Mouse (Mus musculus) kidney, embryonic 15.5 days (tissue): Measurements from ENCODE around the gene Grb10. TPM values are rescaled to one million over a fixed set of nuclear protein-coding genes. Genes with fewer than 3 reads are reported as not detected.
A peak's percentile ranks its signal among the peaks of the same experiment; 100 is the strongest.

Source experiments
- ATAC-seq: fragments of 200-750 bp; cut with Nextera tagmentation; replicated peaks from 2 replicates; pipeline ENCODE4 v1.8.0; 2017; ENCODE audit warnings: moderate TSS enrichment; ENCODE audit not compliant: low FRiP score
- H3K27ac ChIP-seq: fragments of 300-500 bp; sonication (generic); 2 replicates; pipeline ENCODE4 v1.5.1; 2015; ENCODE audit warnings: mild to moderate bottlenecking, inconsistent platforms
- H3K27me3 ChIP-seq: fragments of 300-500 bp; sonication (generic); 2 replicates; pipeline ENCODE4 v1.6.1; 2015; ENCODE audit warnings: inconsistent platforms
- H3K36me3 ChIP-seq: fragments of 300-500 bp; sonication (generic); 2 replicates; pipeline ENCODE4 v1.6.1; 2015; ENCODE audit warnings: inconsistent platforms
- H3K4me1 ChIP-seq: fragments of 300-500 bp; sonication (generic); 2 replicates; pipeline ENCODE4 v1.6.1; 2015; ENCODE audit warnings: inconsistent platforms
- H3K4me2 ChIP-seq: fragments of 300-500 bp; sonication (generic); 2 replicates; pipeline ENCODE4 v1.6.1; 2015; ENCODE audit warnings: moderate library complexity, mild to moderate bottlenecking, inconsistent platforms
- H3K4me3 ChIP-seq: fragments of 300-500 bp; sonication (generic); replicated peaks from 2 replicates; pipeline ENCODE4 v1.5.1; 2015; ENCODE audit warnings: mild to moderate bottlenecking, inconsistent platforms
- H3K9ac ChIP-seq: fragments of 300-500 bp; sonication (generic); 2 replicates; pipeline ENCODE4 v1.6.1; 2015; ENCODE audit warnings: mild to moderate bottlenecking, inconsistent platforms
- H3K9me3 ChIP-seq: fragments of 300-500 bp; sonication (generic); replicated peaks from 2 replicates; pipeline ENCODE4 v1.6.1; 2016; ENCODE audit warnings: inconsistent platforms
- WGBS: fragments of 180-500 bp; shearing (Covaris S2); methylation state at CpG from one replicate; pipeline ENCODE4 v1.1.7; 2015; ENCODE audit warnings: mixed read lengths; 5-methylcytosine and 5-hydroxymethylcytosine counted together
- polyA plus RNA-seq: library from polyadenylated mRNA; unstranded; fragments of >200 nt; fragmentation: Nextera tagmentation; extraction: Ambion mirVana; gene quantifications from 2 replicates; pipeline ENCODE4 v1.2.1, GENCODE M21; 2015

Grb10 gene
- polyA plus RNA-seq, 1 experiment from 2014 or later: 413 TPM

DNA sequence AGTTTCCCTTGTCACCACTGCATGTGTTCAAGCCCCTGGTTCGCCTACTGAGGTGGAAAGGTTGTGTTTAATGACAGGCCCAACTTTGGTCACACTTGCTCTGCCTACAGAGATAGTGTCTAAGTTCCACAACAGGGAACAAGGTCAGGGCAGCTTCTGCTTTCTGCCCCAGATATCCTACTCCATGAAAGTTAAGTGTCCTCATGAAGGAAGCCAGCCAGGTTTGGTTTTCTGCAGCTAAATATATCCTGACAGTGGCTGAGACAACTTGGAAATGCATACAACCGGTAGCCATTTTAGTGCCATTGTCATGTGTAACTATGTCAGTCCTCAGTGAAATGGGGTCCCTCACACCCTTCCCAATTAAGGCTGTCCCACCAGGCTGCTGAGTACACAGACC, 73.8 kb downstream of the Grb10 start:
- Histone ChIP-seq H3K4me2 (no peak overlapping the region), H3K27me3 (no peaks in the 10 kb centered on the region), H3K4me1 (peaks cover 37% of the 10 kb centered on the region), H3K27ac (no peak overlapping the region), H3K36me3 (peaks cover 66% of the 10 kb centered on the region), H3K9ac (no peak overlapping the region), H3K9me3 (no peaks in the 10 kb centered on the region), H3K4me3 (no peak overlapping the region)
- ATAC-seq: no peak
- 92% methylated on average over 2 of the region's 2 CpGs for WGBS

DNA sequence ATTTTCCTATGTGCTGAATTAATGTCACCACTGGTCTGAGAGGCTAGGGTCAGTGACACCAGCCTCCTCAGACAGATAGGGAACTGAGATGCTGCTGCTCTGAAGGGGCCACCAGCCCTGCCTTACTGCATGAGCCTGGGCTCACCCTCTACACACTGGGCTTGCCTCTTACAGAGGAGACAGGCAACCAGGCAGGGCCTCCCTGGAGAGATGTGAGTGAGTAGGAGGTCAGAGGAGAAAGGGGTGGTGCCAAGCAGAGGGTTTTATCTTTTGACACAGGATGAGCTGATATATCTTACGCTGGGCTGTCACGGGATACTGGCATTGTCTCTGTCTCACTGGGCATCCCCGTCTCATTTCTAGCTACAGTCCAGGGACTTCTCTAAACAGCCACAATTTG, 74.9 kb downstream of the Grb10 start:
- H3K9ac ChIP-seq: no peak overlapping the region
- no peaks in the 10 kb centered on the region for H3K27me3 ChIP-seq
- peak; percentile 47; the same call in 1 of the 2 replicates for ATAC-seq
- H3K4me2 ChIP-seq: no peak overlapping the region
- peaks cover 28% of the 10 kb centered on the region for H3K4me1 ChIP-seq
- H3K4me3 ChIP-seq: no peak overlapping the region
- H3K36me3 ChIP-seq: peaks cover 61% of the 10 kb centered on the region
- 60% methylated on average over 3 of the region's 3 CpGs for whole genome bisulfite sequencing
- H3K27ac ChIP-seq: peak overlapping the region; percentile 15; the same call in 1 of the 2 replicates
- no peaks in the 10 kb centered on the region for H3K9me3 ChIP-seq

DNA sequence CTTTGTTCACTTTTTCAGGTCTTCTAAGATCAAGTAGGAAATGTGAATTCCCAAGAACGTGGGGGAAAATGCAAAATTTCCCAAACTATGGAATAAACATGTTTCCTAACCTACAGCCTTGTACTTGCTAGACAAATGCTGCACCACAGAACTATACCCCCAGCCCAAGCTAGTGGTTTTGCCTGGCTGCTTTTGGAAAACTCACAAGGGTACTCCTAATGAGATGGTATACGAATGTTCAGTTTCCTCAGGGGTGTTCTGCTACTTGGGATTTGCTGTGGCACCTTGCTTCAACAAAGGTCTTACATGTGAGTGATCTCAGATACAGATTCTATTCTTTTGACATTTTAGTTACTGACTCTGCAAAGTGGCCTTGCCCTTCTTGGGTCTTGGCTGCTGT, 75.4 kb downstream of the Grb10 start:
- Histone ChIP-seq H3K4me1 (peaks cover 26% of the 10 kb centered on the region), H3K9me3 (no peaks in the 10 kb centered on the region), H3K9ac (no peak overlapping the region), H3K27me3 (no peaks in the 10 kb centered on the region), H3K4me2 (no peak overlapping the region), H3K4me3 (no peak overlapping the region), H3K36me3 (peaks cover 61% of the 10 kb centered on the region), H3K27ac (peak overlapping the region; percentile 15; the same call in 1 of the 2 replicates)
- ATAC-seq: no peak
- 83% methylated on average over 2 of the region's 2 CpGs for WGBS

DNA sequence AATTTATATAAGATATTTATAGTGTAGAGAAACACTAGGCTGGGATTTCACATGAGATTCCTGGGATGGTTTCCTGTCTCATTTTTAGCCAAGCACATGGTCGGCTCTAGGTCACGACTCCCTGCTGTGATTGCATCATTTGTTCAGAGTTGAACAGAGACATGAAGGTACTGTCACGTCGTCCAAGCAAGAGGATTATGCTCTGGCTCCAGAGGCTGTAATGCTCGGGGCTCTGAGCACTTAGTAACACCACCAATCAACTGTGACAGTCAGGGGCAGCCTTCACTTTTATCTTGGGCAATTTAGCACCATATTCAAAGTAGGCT, 75.9 kb downstream of the Grb10 start:
- WGBS: 16% methylated on average over 5 of the region's 5 CpGs
- Histone ChIP-seq H3K4me2 (no peak overlapping the region), H3K27ac (0 out of 2 replicates have a peak overlapping the region, but pooled peaks have one; percentile 57), H3K9ac (no peak overlapping the region), H3K4me3 (no peak overlapping the region), H3K36me3 (peaks cover 56% of the 10 kb centered on the region), H3K27me3 (no peaks in the 10 kb centered on the region), H3K4me1 (peaks cover 26% of the 10 kb centered on the region), H3K9me3 (no peaks in the 10 kb centered on the region)
- ATAC-seq: no peak; the same call in 1 of the 2 replicates

DNA sequence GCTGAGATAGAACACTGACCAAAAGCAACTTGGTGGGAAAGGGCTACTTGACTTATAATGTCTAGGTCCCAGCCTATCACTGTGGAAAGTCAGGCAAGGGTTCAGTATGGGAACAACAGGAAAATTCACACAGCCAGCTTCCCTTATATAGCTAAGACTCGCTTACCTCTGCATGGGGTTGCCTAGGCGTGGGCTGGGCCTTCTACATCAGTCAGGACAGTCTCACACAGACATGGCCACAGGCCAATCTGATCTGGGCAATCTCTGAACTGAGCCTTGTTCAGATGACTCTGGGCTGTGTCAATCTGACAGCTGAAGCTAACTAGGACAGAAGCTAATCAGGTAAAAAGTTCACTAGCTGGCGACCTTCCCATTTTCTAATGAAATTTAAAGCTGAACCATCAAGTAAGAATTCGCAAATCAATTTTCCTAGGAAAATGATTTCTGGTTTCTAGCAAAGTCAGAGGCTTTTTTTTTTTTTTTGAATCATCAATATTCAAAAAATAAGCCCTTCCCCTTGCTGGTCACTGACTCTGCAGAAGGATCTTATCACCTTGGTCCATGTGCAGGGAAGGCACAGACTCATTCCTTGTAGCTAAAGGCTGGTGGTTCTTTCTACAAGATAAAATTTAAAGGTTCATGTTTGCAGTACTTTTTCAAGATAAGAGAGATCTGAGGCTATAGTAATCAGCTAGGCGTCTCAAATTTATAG, 76.4 kb downstream of the Grb10 start:
- H3K4me2 ChIP-seq: no peak overlapping the region
- H3K27me3 ChIP-seq: no peaks in the 10 kb centered on the region
- 77% methylated on average over 5 of the region's 5 CpGs for WGBS
- H3K4me3 ChIP-seq: no peak overlapping the region
- no peak overlapping the region for H3K9ac ChIP-seq
- ATAC-seq: no peak
- peaks cover 53% of the 10 kb centered on the region for H3K36me3 ChIP-seq
- no peaks in the 10 kb centered on the region for H3K9me3 ChIP-seq
- peak overlapping the region; percentile 57 for H3K27ac ChIP-seq
- peaks cover 26% of the 10 kb centered on the region for H3K4me1 ChIP-seq

DNA sequence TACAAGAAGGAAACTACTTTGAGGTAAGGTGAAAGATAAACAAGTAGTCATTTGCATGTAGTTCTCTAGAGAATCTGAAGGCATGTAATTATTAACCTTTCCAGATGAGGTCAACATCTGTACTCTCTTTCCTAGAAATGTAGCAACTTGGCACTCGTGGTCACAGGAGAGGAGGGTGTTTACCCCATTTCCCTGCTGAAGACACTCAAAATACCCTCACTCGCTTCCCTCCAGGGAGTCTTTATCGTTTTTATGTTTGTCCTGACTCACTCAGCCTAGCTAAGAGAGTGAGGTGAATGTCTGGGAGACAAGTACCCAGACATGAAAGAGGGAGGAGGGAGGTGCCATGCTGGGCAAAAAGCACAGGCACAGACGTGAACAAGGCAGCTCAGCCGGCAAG, 77.6 kb downstream of the Grb10 start:
- peak overlapping the region; percentile 57 for H3K27ac ChIP-seq
- H3K4me1 ChIP-seq: peaks cover 26% of the 10 kb centered on the region
- no peak overlapping the region for H3K4me3 ChIP-seq
- H3K27me3 ChIP-seq: no peaks in the 10 kb centered on the region
- peaks cover 47% of the 10 kb centered on the region for H3K36me3 ChIP-seq
- H3K4me2 ChIP-seq: no peak overlapping the region
- WGBS: 28% methylated on average over 5 of the region's 5 CpGs
- no peaks in the 10 kb centered on the region for H3K9me3 ChIP-seq
- no peak overlapping the region for H3K9ac ChIP-seq
- ATAC-seq: no peak

DNA sequence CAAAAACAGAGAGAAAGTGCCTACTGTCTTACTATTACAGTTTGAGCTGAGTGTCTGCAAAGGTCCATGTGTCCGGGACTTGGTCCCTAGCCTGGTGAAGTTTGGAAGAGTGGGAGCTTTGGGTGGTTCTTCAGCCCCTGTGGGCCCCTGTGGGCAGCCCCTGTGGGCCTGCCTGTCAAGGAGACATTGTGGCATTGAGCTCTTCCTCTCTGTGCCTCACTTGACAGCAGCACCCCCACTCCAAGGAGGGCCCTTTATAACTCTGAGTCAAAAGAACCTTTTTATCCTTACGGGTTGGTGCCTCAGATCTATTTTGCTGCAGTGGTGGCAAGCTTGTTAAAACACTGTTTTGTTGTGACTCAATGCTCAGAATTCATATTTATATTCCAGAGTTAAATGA, 78.3 kb downstream of the Grb10 start:
- peaks cover 26% of the 10 kb centered on the region for H3K4me1 ChIP-seq
- H3K4me3 ChIP-seq: no peak overlapping the region
- WGBS: 86% methylated on average over 2 of the region's 2 CpGs
- H3K36me3 ChIP-seq: peaks cover 44% of the 10 kb centered on the region
- H3K27ac ChIP-seq: 0 out of 2 replicates have a peak overlapping the region, but pooled peaks have one; percentile 9
- ATAC-seq: no peak
- no peak overlapping the region for H3K9ac ChIP-seq
- no peaks in the 10 kb centered on the region for H3K27me3 ChIP-seq
- no peak overlapping the region for H3K4me2 ChIP-seq
- H3K9me3 ChIP-seq: no peaks in the 10 kb centered on the region

DNA sequence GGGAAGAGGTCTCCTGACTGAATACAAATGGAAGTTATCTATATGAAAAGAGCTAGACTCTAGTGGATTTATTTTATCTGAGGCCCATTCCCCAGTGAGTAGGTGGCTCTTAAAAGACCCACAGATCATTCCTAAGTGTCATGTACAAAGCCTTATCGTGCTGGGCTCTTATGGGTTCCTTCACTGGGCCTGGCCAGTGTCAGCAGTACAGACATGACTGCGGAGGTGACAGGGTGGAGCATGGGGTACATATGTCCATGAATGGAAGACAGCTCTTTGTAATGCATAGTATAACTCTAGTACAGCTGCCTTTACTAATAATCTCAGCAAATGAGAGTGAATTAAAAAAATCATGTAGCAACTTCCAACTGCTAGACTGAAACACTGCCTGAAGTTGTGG, 80.0 kb downstream of the Grb10 start:
- Histone ChIP-seq H3K27me3 (no peaks in the 10 kb centered on the region), H3K9me3 (no peaks in the 10 kb centered on the region), H3K27ac (no peak overlapping the region), H3K4me3 (no peak overlapping the region), H3K4me1 (peaks cover 27% of the 10 kb centered on the region), H3K4me2 (no peak overlapping the region), H3K9ac (no peak overlapping the region), H3K36me3 (peaks cover 43% of the 10 kb centered on the region)
- 76% methylated on average over 2 of the region's 2 CpGs for WGBS
- ATAC-seq: no peak

DNA sequence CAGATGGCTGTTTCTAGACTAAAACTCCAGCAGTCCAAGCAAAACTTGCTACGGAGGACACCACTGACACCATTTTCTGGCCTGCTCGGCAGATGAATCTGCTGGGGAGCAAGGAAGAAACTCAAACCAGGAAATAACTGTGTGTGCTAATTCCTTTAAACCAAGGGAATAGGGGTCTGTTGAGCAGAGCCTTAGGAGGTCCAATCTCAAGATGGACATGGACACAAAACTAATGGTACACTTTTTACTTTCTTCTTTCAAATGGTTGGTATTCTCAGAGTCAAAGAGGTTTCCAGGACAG, 80.5 kb downstream of the Grb10 start:
- H3K27ac ChIP-seq: no peak overlapping the region
- 90% methylated on average over 2 of the region's 2 CpGs for WGBS
- no peak for ATAC-seq
- peaks cover 43% of the 10 kb centered on the region for H3K36me3 ChIP-seq
- no peaks in the 10 kb centered on the region for H3K27me3 ChIP-seq
- peaks cover 25% of the 10 kb centered on the region for H3K4me1 ChIP-seq
- no peaks in the 10 kb centered on the region for H3K9me3 ChIP-seq
- H3K4me2 ChIP-seq: no peak overlapping the region
- H3K4me3 ChIP-seq: no peak overlapping the region
- no peak overlapping the region for H3K9ac ChIP-seq

DNA sequence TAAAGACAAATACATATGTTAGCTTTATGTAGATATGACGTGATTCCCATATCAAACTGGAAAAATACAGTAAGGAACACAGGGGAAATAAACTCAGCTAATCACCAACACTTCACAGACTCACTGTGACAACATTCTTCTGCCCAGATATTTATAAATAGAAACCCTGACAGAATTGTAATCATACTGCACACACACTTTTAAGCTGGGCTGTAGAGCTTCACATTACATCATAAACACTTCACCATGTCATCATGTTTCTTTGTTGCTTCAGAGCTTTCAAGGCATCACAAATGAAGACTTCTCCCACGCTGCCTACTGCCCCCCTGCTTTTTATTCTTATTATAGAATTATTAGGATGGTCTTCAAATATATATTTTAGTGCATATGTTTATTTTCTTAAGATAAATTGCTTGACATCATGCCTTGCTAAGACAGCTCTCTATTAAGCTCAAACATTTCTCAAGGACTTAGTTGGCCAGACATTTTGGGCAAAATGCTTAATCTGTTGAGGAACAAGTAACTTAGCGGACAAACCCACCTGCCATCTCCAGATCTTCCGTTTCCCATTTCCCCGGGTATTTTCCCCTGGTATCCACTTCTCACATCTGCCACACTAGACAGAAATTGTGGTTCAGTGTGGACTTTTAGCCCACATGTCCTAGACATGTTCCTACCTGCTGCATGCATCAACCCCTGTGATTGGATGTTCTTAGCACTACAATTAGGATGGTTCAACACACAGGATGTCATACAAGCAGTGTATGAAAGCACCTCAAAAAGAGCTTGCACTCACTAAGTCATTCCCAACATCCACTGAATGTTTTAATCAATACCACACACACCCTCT, 81.0 kb downstream of the Grb10 start:
- Histone ChIP-seq H3K9ac (no peak overlapping the region), H3K4me2 (no peak overlapping the region), H3K27ac (no peak overlapping the region), H3K4me3 (no peak overlapping the region), H3K4me1 (peaks cover 24% of the 10 kb centered on the region), H3K27me3 (no peaks in the 10 kb centered on the region), H3K9me3 (no peaks in the 10 kb centered on the region), H3K36me3 (peaks cover 43% of the 10 kb centered on the region)
- ATAC-seq: no peak
- 77% methylated on average over 5 of the region's 5 CpGs for WGBS

DNA sequence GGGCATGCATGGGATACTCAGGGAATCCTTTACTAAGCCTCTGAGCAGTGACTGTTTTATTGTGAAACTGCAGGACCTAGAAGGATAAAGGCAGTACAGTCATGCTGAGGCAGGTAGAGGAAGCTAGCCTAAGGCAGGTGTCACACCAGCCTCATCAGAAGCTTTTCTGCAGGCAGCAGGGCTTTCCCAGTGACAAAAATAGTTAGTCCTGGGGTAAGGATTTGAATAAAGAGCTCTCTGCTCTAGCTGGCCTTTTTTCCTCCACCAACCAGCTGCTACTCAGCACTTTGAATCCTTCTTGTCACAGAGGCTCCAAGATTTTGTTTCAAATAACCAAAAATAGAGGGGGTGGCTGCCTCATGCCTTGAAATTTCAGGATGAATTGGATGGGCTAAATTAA, 82.7 kb downstream of the Grb10 start:
- H3K27me3 ChIP-seq: no peaks in the 10 kb centered on the region
- peaks cover 12% of the 10 kb centered on the region for H3K4me1 ChIP-seq
- H3K9ac ChIP-seq: no peak overlapping the region
- ATAC-seq: no peak
- no peak overlapping the region for H3K4me3 ChIP-seq
- no peak overlapping the region for H3K27ac ChIP-seq
- H3K4me2 ChIP-seq: no peak overlapping the region
- no peaks in the 10 kb centered on the region for H3K9me3 ChIP-seq
- H3K36me3 ChIP-seq: peaks cover 44% of the 10 kb centered on the region

DNA sequence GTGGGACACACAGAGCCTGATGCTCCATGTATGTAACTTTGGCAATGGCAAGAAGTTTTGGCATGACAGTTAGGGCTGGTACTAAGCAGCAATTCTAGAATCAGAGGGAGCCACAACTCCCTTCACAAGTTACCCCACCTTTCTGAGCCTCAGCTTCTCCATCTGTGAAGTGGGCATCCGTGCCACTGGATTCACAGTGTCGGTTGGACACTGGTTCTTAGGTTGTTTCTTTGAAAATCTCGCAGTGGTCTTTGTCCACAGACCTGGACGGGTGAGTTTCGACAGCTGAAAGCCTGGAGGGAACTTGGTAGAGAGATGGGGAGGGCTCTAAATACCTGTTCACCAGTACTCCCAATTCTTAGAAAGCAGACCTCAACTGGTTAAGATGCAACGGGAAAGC, 83.9 kb downstream of the Grb10 start:
- Histone ChIP-seq H3K36me3 (peaks cover 47% of the 10 kb centered on the region), H3K9me3 (no peaks in the 10 kb centered on the region), H3K27ac (no peak overlapping the region), H3K4me1 (peaks cover 15% of the 10 kb centered on the region; the same call in 1 of the 2 replicates), H3K27me3 (no peaks in the 10 kb centered on the region), H3K9ac (no peak overlapping the region), H3K4me3 (no peak overlapping the region), H3K4me2 (no peak overlapping the region)
- ATAC-seq: no peak
- WGBS: 88% methylated on average over 6 of the region's 6 CpGs
